Comparison of ENCODE assay signal across 25 mouse cellular contexts in the genomic region with DNA sequence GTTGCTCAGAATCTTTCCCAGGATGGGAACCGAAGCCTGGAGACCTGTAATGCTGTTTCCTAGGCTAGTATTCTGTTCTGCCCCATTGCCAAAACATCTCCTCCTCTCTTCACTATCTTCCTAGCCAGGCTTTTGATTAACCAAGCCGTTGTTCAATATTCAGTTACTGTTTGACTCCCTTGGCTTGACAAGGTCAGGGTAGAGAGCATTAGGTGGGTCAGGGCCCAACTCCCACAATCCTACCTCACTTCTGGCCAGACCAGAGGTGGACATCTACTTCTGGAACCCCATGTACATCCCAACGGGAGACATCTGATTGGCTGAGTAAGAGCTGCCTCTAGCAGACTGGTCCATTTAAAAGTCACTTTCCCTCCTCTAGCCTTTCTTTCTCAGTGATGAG. TPM values are rescaled to one million over a fixed set of nuclear protein-coding genes. Genes with fewer than 3 reads are reported as not detected.
A peak's percentile ranks its signal among the peaks of the same experiment; 100 is the strongest.
DNase-seq lines count a peak whose midpoint lies in the region; ATAC-seq and TF ChIP-seq lines count a peak whose summit lies in the region.
"Had no signal": no experiment of that assay in that cellular context is flagged by ENCODE, and none has a peak within 500 bp of the region (broad histone marks: within the 10 kb centered on the region; RNA-seq: fewer than 3 reads in every experiment).

No protein-coding gene starts in this region.

- no peak for ATAC-seq in heart, embryonic 16.5 days (replicated peaks; ENCODE audit: extremely low read depth, insufficient read depth, low FRiP score)
- no peak for ATAC-seq in heart, embryonic 11.5 days (replicated peaks; ENCODE audit: insufficient number of reproducible peaks, low FRiP score, low TSS enrichment)
- peak; percentile 22; the same call in 1 of the 2 replicates for ATAC-seq in liver, embryonic 15.5 days (ENCODE audit: insufficient read depth)
- ATAC-seq: forebrain, embryonic 15.5 days; midbrain, embryonic 16.5 days had no signal

- no peaks in the 10 kb centered on the region for H3K27me3 ChIP-seq in heart, embryonic 16.5 days (ENCODE audit: control insufficient read depth, insufficient read depth, low read length)
- no peaks in the 10 kb centered on the region for H3K27me3 ChIP-seq in heart, embryonic 11.5 days (ENCODE audit: control insufficient read depth, insufficient read depth, low read length)
- peaks cover 21% of the 10 kb centered on the region for H3K27me3 ChIP-seq in liver, embryonic 15.5 days
- H3K27me3 ChIP-seq: embryonic facial prominence, embryonic 15.5 days; forebrain, embryonic 15.5 days; kidney, embryonic 15.5 days; limb, embryonic 13.5 days; lung, embryonic 15.5 days; stomach, embryonic 15.5 days had no signal

- H3K9ac ChIP-seq in heart, embryonic 16.5 days (ENCODE audit: low read length) = 0 out of 2 replicates have a peak overlapping the region, but pooled peaks have one; percentile 9
- no peak overlapping the region for H3K9ac ChIP-seq in heart, embryonic 11.5 days (ENCODE audit: low read depth, low read length)
- H3K9ac ChIP-seq in liver, embryonic 15.5 days = no peak overlapping the region
- H3K9ac ChIP-seq: embryonic facial prominence, embryonic 15.5 days; forebrain, embryonic 15.5 days; hindbrain, embryonic 12.5 days; kidney, embryonic 15.5 days; limb, embryonic 13.5 days; lung, embryonic 15.5 days; stomach, embryonic 15.5 days had no signal

- 81% methylated on average over 3 of the region's 3 CpGs for WGBS in heart, embryonic 16.5 days
- WGBS in heart, embryonic 11.5 days (ENCODE audit: insufficient replicate concordance) = 80% methylated on average over 3 of the region's 3 CpGs
- 39% methylated on average over 3 of the region's 3 CpGs for WGBS in liver, embryonic 15.5 days (ENCODE audit: insufficient replicate concordance)

- no peak for TF ChIP-seq CTCF in gastrocnemius, adult 2 months (IDR thresholded peaks at IDR 0.05)

- no peaks in the 10 kb centered on the region for H3K9me3 ChIP-seq in heart, embryonic 16.5 days (replicated peaks; ENCODE audit: control insufficient read depth, low read length)
- H3K9me3 ChIP-seq in heart, embryonic 11.5 days (replicated peaks; ENCODE audit: control insufficient read depth, low read length) = no peaks in the 10 kb centered on the region
- no peaks in the 10 kb centered on the region for H3K9me3 ChIP-seq in liver, embryonic 15.5 days (replicated peaks)
- H3K9me3 ChIP-seq: embryonic facial prominence, embryonic 15.5 days; forebrain, embryonic 15.5 days; hindbrain, embryonic 12.5 days; kidney, embryonic 15.5 days; limb, embryonic 13.5 days; lung, embryonic 15.5 days; midbrain, embryonic 10.5 days; stomach, embryonic 15.5 days had no signal

- peaks cover 72% of the 10 kb centered on the region for H3K4me1 ChIP-seq in heart, embryonic 16.5 days (ENCODE audit: control insufficient read depth, insufficient read depth, low read length)
- peaks cover 61% of the 10 kb centered on the region for H3K4me1 ChIP-seq in heart, embryonic 11.5 days (ENCODE audit: control insufficient read depth, insufficient read depth, low read length)
- peaks cover 79% of the 10 kb centered on the region for H3K4me1 ChIP-seq in liver, embryonic 15.5 days (replicated peaks)

- intact Hi-C loops in gastrocnemius, adult 2 months (cut with DNase I) = no loop called here

- no peak overlapping the region for H3K4me2 ChIP-seq in heart, embryonic 16.5 days (ENCODE audit: low read depth, low read length)
- no peak overlapping the region for H3K4me2 ChIP-seq in heart, embryonic 11.5 days
- H3K4me2 ChIP-seq in liver, embryonic 15.5 days = peak overlapping the region; percentile 29
- H3K4me2 ChIP-seq: embryonic facial prominence, embryonic 15.5 days; forebrain, embryonic 15.5 days; hindbrain, embryonic 12.5 days; kidney, embryonic 15.5 days; limb, embryonic 13.5 days; lung, embryonic 15.5 days; stomach, embryonic 15.5 days had no signal

- H3K27ac ChIP-seq in gastrocnemius, adult 2 months = peak overlapping the region; percentile 28
- H3K27ac ChIP-seq in heart, embryonic 16.5 days (ENCODE audit: low read length) = peak overlapping the region; percentile 60
- no peak overlapping the region for H3K27ac ChIP-seq in heart, embryonic 11.5 days (ENCODE audit: low read depth, low read length)
- H3K27ac ChIP-seq in liver, embryonic 15.5 days (replicated peaks) = peak overlapping the region; percentile 64; the same call in 1 of the 2 replicates
- H3K27ac ChIP-seq: embryonic facial prominence, embryonic 15.5 days; forebrain, embryonic 15.5 days; hindbrain, embryonic 12.5 days; kidney, embryonic 15.5 days; limb, embryonic 13.5 days; lung, embryonic 15.5 days; macrophage; midbrain, embryonic 10.5 days; stomach, embryonic 15.5 days had no signal

- H3K4me3 ChIP-seq in gastrocnemius, adult 2 months = no peak overlapping the region
- H3K4me3 ChIP-seq in heart, embryonic 16.5 days (ENCODE audit: low read length) = no peak overlapping the region
- no peak overlapping the region for H3K4me3 ChIP-seq in heart, embryonic 11.5 days (ENCODE audit: low read depth, low read length)
- no peak overlapping the region for H3K4me3 ChIP-seq in liver, embryonic 15.5 days (replicated peaks)
- H3K4me3 ChIP-seq: embryonic facial prominence, embryonic 15.5 days; forebrain, embryonic 15.5 days; hindbrain, embryonic 12.5 days; kidney, embryonic 15.5 days; limb, embryonic 13.5 days; lung, embryonic 15.5 days; midbrain, embryonic 10.5 days; stomach, embryonic 15.5 days had no signal

- DNase-seq in gastrocnemius, adult 2 months = no peak
- DNase-seq in gastrocnemius, postnatal 25 days = no peak
- DNase-seq in lung, postnatal 10 days = no peak
- DNase-seq in thymus, postnatal 14 days = no peak
- DNase-seq: adrenal gland, postnatal 36 days; cerebellum, adult 9-10 months; gastrocnemius, postnatal 10 days; heart, adult 18-20 months; kidney, adult 11 months; kidney, postnatal 36 days; right cerebral cortex, adult 18-20 months; thymus, postnatal 36 days had no signal

- no peaks in the 10 kb centered on the region for H3K36me3 ChIP-seq in heart, embryonic 16.5 days (ENCODE audit: control insufficient read depth, insufficient read depth)
- no peaks in the 10 kb centered on the region for H3K36me3 ChIP-seq in heart, embryonic 11.5 days (ENCODE audit: control insufficient read depth, insufficient read depth, low read length)
- H3K36me3 ChIP-seq in liver, embryonic 15.5 days (replicated peaks) = no peaks in the 10 kb centered on the region; the same call in 1 of the 2 replicates
- H3K36me3 ChIP-seq: embryonic facial prominence, embryonic 15.5 days; forebrain, embryonic 15.5 days; hindbrain, embryonic 12.5 days; kidney, embryonic 15.5 days; lung, embryonic 15.5 days; stomach, embryonic 15.5 days had no signal

RNA-seq across cellular contexts. Expression of gene Itga5, which starts 3.6 kb away (rescaled TPM):
- 1 to 10 TPM; 5.0 to 10.0 TPM for total RNA-seq in gastrocnemius, adult 2 months (2021)
- total RNA-seq in gastrocnemius, postnatal 25 days (2021) = 10 to 100 TPM in 1 of 2 experiments, 1 to 10 TPM in 1; 9.5 to 15.2 TPM
- polyA plus RNA-seq in heart, embryonic 16.5 days (2015; fragmentation: Nextera tagmentation; extraction: Ambion mirVana) = 64.0 and 72.7 TPM in 2 replicates
- polyA plus RNA-seq in heart, embryonic 11.5 days (2014; fragmentation: Nextera tagmentation; extraction: Ambion mirVana) = 66.4 and 82.7 TPM in 2 replicates
- 15.9 and 19.1 TPM in 2 replicates for polyA plus RNA-seq in liver, embryonic 15.5 days (2015; fragmentation: Nextera tagmentation; extraction: Ambion mirVana)

RNA-seq across cellular contexts. Expression of gene Zfp385a, which starts 23.1 kb away (rescaled TPM):
- total RNA-seq in gastrocnemius, adult 2 months (2021) = 10 to 100 TPM in 1 of 2 experiments, 1 to 10 TPM in 1; 8.0 to 13.0 TPM
- total RNA-seq in gastrocnemius, postnatal 25 days (2021) = 10 to 100 TPM; 17.0 to 77.5 TPM
- polyA plus RNA-seq in heart, embryonic 16.5 days (2015; fragmentation: Nextera tagmentation; extraction: Ambion mirVana) = 6.5 and 7.5 TPM in 2 replicates
- polyA plus RNA-seq in heart, embryonic 11.5 days (2014; fragmentation: Nextera tagmentation; extraction: Ambion mirVana) = 10.2 and 11.6 TPM in 2 replicates
- 6.0 and 6.6 TPM in 2 replicates for polyA plus RNA-seq in liver, embryonic 15.5 days (2015; fragmentation: Nextera tagmentation; extraction: Ambion mirVana)

RNA-seq across cellular contexts. Expression of gene Gpr84, which starts 52.5 kb away (rescaled TPM):
- total RNA-seq in gastrocnemius, adult 2 months (2021) = not detected
- not detected for total RNA-seq in gastrocnemius, postnatal 25 days (2021)
- 0.19 TPM in 1 of 2 replicates, not detected in the other for polyA plus RNA-seq in heart, embryonic 16.5 days (2015; fragmentation: Nextera tagmentation; extraction: Ambion mirVana)
- 0.41 and 0.53 TPM in 2 replicates for polyA plus RNA-seq in heart, embryonic 11.5 days (2014; fragmentation: Nextera tagmentation; extraction: Ambion mirVana)
- 0.86 and 1.0 TPM in 2 replicates for polyA plus RNA-seq in liver, embryonic 15.5 days (2015; fragmentation: Nextera tagmentation; extraction: Ambion mirVana)
- total RNA-seq: adrenal gland, postnatal 36 days; heart, adult 18-20 months had no signal
